Mouse (Mus musculus) brain, embryonic 14.5 days (tissue): ENCODE measurements around the gene Cnn2. TPM values are rescaled to one million over a fixed set of nuclear protein-coding genes. Genes with fewer than 3 reads are reported as not detected.
"Not testable (repeated sequence)": the region's sequence is repeated elsewhere in the genome, so short reads cannot be mapped to it uniquely, and the experiment has no call there.

ENCODE experiments used
- DNase-seq: peaks from one replicate; pipeline ENCODE4 v3.0.0-alpha.2; 2011; ENCODE audit warnings: low read depth
- CTCF ChIP-seq: fragments of 200-500 bp; IDR thresholded peaks from 2 replicates; pipeline ENCODE4 v1.5.1; 2012; ENCODE audit warnings: inconsistent platforms, mild to moderate bottlenecking, moderate library complexity, borderline replicate concordance; ENCODE audit not compliant: insufficient read depth, insufficient read length; ENCODE audit errors: extremely low read depth
- POLR2A ChIP-seq: fragments of 200-500 bp; IDR thresholded peaks from 2 replicates; pipeline ENCODE4 v1.6.1; 2012; ENCODE audit warnings: mild to moderate bottlenecking, inconsistent platforms, borderline replicate concordance; ENCODE audit not compliant: poor library complexity, insufficient read depth, insufficient read length, severe bottlenecking; ENCODE audit errors: extremely low read depth
- polyA plus RNA-seq: library from polyadenylated mRNA; depleted of rRNA; stranded (reverse); fragments of >200 nt; gene quantifications from 2 replicates; pipeline ENCODE4 v1.2.3, GENCODE M21; 2012; rRNA removed

The Cnn2 gene
- polyA plus RNA-seq, 1 experiment, result 30.7 TPM

DNA sequence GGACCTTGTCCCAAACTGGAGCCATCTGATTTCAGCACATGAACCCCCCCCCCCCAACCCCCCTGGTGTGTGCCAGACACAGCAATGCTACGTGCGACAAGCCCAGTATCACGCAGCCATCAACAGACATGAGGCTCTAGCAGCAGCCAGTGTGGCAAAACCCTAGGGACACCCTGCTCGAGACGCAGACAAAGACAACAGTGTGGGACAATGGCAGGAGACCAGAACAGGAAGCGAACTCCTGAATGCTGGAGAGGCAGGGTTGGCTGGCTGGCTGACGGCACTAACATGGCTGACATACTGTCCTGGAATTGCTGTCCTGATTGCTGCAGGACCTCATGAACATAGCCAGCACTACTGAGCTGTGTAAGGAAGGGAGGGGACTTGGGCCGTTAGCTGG is 46.8 kb downstream of the Cnn2 start:
- no peak for TF ChIP-seq POLR2A
- no peak for TF ChIP-seq CTCF
- DNase-seq, result no peak

GRCm38 (mm10) chr10:80035686-80036085 is 47.3 kb downstream of the Cnn2 start:
- DNase-seq, result no peak
- no peak for TF ChIP-seq POLR2A
- no peak for TF ChIP-seq CTCF

GRCm38 (mm10) chr10:80036832-80037231 is 48.4 kb downstream of the Cnn2 start:
- DNase-seq, result no peak
- no peak for TF ChIP-seq CTCF
- TF ChIP-seq POLR2A, result no peak

GRCm38 (mm10) chr10:80039559-80039979 is 51.2 kb downstream of the Cnn2 start, which contains the start of gene Polr2e:
Gene Polr2e (minus strand): TSS chr10:80039795.
- DNase-seq, result peak; percentile 99
- TF ChIP-seq POLR2A, result peak; percentile 50; the same call in 1 of the 2 replicates
- TF ChIP-seq CTCF, result no peak

GRCm38 (mm10) chr10:80041409-80042060 is 53.2 kb downstream of the Cnn2 start:
- DNase-seq, result not testable (repeated sequence)

DNA sequence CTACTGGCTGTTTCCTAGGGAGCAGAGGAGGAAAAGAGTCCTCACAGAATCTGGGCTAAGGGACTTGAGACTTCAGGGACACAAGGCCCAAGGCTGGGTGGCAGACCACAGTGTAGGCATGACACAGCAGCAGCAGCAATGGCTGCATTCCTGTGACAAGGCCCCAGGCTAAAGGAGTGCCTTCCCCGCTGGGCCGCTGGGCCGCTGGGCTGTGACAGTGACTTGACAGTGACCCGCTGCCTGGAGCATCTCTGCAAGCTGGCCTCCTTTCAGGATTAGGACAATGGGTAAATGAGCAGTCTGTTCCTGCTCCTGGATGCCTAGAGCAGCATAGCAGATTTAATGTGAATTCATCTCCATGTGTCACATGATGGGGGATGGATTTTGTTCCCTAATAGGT is 55.7 kb downstream of the Cnn2 start:
- TF ChIP-seq CTCF (no peak), POLR2A (no peak)
- peak; percentile 29 for DNase-seq

DNA sequence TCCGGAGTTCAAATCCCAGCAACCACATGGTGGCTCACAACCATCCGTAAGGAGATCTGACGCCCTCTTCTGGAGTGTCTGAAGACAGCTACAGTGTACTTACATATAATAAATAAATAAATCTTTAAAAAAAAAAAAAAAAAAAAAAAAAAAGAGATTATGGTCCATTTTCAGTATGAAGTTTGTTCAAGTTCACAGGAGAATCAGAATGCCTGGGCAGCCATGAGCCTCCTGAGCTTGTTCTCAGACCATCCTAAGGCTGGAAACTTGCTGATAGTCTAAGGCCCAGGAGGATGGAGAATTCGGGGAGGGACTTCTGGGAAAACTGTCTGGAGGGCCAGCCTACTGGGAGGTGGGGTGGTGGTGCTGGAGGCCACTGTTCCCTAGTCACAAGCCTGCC is 57.0 kb downstream of the Cnn2 start:
- DNase-seq, result not testable (repeated sequence)

Other genes with a start within 250 kb of the Cnn2 start
- 63.0 and 81.6 TPM in 2 replicates for gene Polrmt, start 242.0 kb upstream of the Cnn2 start, polyA plus RNA-seq
- gene Fgf22, start 233.5 kb upstream of the Cnn2 start, polyA plus RNA-seq, result 0.28 and 0.74 TPM in 2 replicates
- 157 and 182 TPM in 2 replicates for gene Rnf126, start 221.6 kb upstream of the Cnn2 start, polyA plus RNA-seq
- gene Fstl3, start 211.3 kb upstream of the Cnn2 start, polyA plus RNA-seq, result 1.7 and 2.2 TPM in 2 replicates
- 0.05 and 0.14 TPM in 2 replicates for gene Prss57, start 197.6 kb upstream of the Cnn2 start, polyA plus RNA-seq
- 157 and 219 TPM in 2 replicates for gene Palm, start 195.0 kb upstream of the Cnn2 start, polyA plus RNA-seq
- gene Misp, start 167.6 kb upstream of the Cnn2 start, polyA plus RNA-seq, result 0.59 and 1.1 TPM in 2 replicates
- gene Ptbp1, start 134.2 kb upstream of the Cnn2 start, polyA plus RNA-seq, result 183 and 194 TPM in 2 replicates
- gene Prtn3, start 114.1 kb upstream of the Cnn2 start, polyA plus RNA-seq, result 18.0 and 28.0 TPM in 2 replicates
- 805 and 1,208 TPM in 2 replicates for gene Plppr3, start 114.0 kb upstream of the Cnn2 start, polyA plus RNA-seq
- 0.28 and 0.49 TPM in 2 replicates for gene Elane, start 102.3 kb upstream of the Cnn2 start, polyA plus RNA-seq
- gene Cfd, start 97.7 kb upstream of the Cnn2 start, polyA plus RNA-seq, result 0.60 and 0.81 TPM in 2 replicates
- 84.7 and 92.6 TPM in 2 replicates for gene Med16, start 79.7 kb upstream of the Cnn2 start, polyA plus RNA-seq
- gene Gm26602, start 77.7 kb upstream of the Cnn2 start, polyA plus RNA-seq, result not detected in 2 replicates
- 4.1 and 4.4 TPM in 2 replicates for gene Kiss1r, start 71.6 kb upstream of the Cnn2 start, polyA plus RNA-seq
- 195 and 197 TPM in 2 replicates for gene R3hdm4, start 67.4 kb upstream of the Cnn2 start, polyA plus RNA-seq
- 5.2 and 7.0 TPM in 2 replicates for gene Arid3a, start 61.5 kb upstream of the Cnn2 start, polyA plus RNA-seq
- 59.7 and 74.1 TPM in 2 replicates for gene Wdr18, start 28.4 kb upstream of the Cnn2 start, polyA plus RNA-seq
- 0.20 and 0.38 TPM in 2 replicates for gene Grin3b, start 17.9 kb upstream of the Cnn2 start, polyA plus RNA-seq
- 221 and 337 TPM in 2 replicates for gene Tmem259, start 4.3 kb upstream of the Cnn2 start, polyA plus RNA-seq
- 12.2 and 12.7 TPM in 2 replicates for gene Abca7, start 7.9 kb downstream of the Cnn2 start, polyA plus RNA-seq
- 3.4 and 3.8 TPM in 2 replicates for gene Arhgap45, start 28.1 kb downstream of the Cnn2 start, polyA plus RNA-seq
- 216 and 272 TPM in 2 replicates for gene Polr2e, start 51.2 kb downstream of the Cnn2 start, polyA plus RNA-seq
- 376 and 484 TPM in 2 replicates for gene Gpx4, start 58.6 kb downstream of the Cnn2 start, polyA plus RNA-seq
- gene Sbno2, start 117.0 kb downstream of the Cnn2 start, polyA plus RNA-seq, result 30.2 and 31.1 TPM in 2 replicates
- 112 and 127 TPM in 2 replicates for gene Stk11, start 127.2 kb downstream of the Cnn2 start, polyA plus RNA-seq
- gene Atp5d, start 150.0 kb downstream of the Cnn2 start, polyA plus RNA-seq, result 445 and 501 TPM in 2 replicates
- gene Cbarp, start 152.3 kb downstream of the Cnn2 start, polyA plus RNA-seq, result 152 and 242 TPM in 2 replicates
- 177 and 213 TPM in 2 replicates for gene Midn, start 159.7 kb downstream of the Cnn2 start, polyA plus RNA-seq
- gene Cirbp, start 177.4 kb downstream of the Cnn2 start, polyA plus RNA-seq, result 381 and 490 TPM in 2 replicates
- gene 1600002K03Rik, start 184.4 kb downstream of the Cnn2 start, polyA plus RNA-seq, result 18.5 and 21.2 TPM in 2 replicates
- gene Efna2, start 190.9 kb downstream of the Cnn2 start, polyA plus RNA-seq, result 57.2 and 66.4 TPM in 2 replicates
- 59.1 and 61.2 TPM in 2 replicates for gene Mum1, start 237.8 kb downstream of the Cnn2 start, polyA plus RNA-seq